Mouse (Mus musculus) lung, embryonic 14.5 days (tissue): ENCODE data around the gene Etv6. TPM values are rescaled to one million over a fixed set of nuclear protein-coding genes. Genes with fewer than 3 reads are reported as not detected.
A peak's percentile ranks its signal among the peaks of the same experiment; 100 is the strongest.

Source experiments
- ATAC-seq: fragments of 200-750 bp; cut with Nextera tagmentation; 2 replicates; pipeline ENCODE4 v1.8.0; 2017; ENCODE audit warnings: mild to moderate bottlenecking, moderate TSS enrichment, moderate library complexity; ENCODE audit not compliant: insufficient read depth
- DNase-seq: peaks from one replicate; pipeline ENCODE4 v3.0.0-alpha.2; 2015
- H3K27ac ChIP-seq: fragments of 300-500 bp; sonication (generic); 2 replicates; pipeline ENCODE4 v1.5.1; 2014; ENCODE audit warnings: low read depth, mild to moderate bottlenecking, moderate library complexity
- H3K27me3 ChIP-seq: fragments of 300-500 bp; sonication (generic); 2 replicates; pipeline ENCODE4 v1.6.1; 2014; ENCODE audit warnings: low read length, control low read depth; ENCODE audit not compliant: insufficient read depth
- H3K36me3 ChIP-seq: fragments of 300-500 bp; sonication (generic); 2 replicates; pipeline ENCODE4 v1.6.1; 2014; ENCODE audit warnings: control low read depth; ENCODE audit not compliant: insufficient read depth
- H3K4me1 ChIP-seq: fragments of 300-500 bp; sonication (generic); 2 replicates; pipeline ENCODE4 v1.6.1; 2014; ENCODE audit warnings: antibody characterized with exemption, control low read depth; ENCODE audit not compliant: insufficient read depth
- H3K4me2 ChIP-seq: fragments of 300-500 bp; sonication (generic); 2 replicates; pipeline ENCODE4 v1.6.1; 2014; ENCODE audit warnings: mild to moderate bottlenecking
- H3K4me3 ChIP-seq: fragments of 300-500 bp; sonication (generic); 2 replicates; pipeline ENCODE4 v1.5.1; 2014; ENCODE audit warnings: low read depth, low read length
- H3K9ac ChIP-seq: fragments of 300-500 bp; sonication (generic); 2 replicates; pipeline ENCODE4 v1.6.1; 2014
- H3K9me3 ChIP-seq: fragments of 300-500 bp; sonication (generic); 2 replicates; pipeline ENCODE4 v1.6.1; 2016; ENCODE audit warnings: low read depth, low read length, control low read depth
- CTCF ChIP-seq: IDR thresholded peaks from 2 replicates; pipeline ENCODE4 v1.5.1; 2016; ENCODE audit warnings: antibody characterized with exemption, low read depth
- WGBS: fragments of 180-500 bp; shearing (Covaris S2); extraction: QIAGEN DNeasy Blood & Tissue Kit; methylation state at CpG from one replicate; pipeline ENCODE4 v1.1.7; 2014; 5-methylcytosine and 5-hydroxymethylcytosine counted together
- polyA plus RNA-seq: library from polyadenylated mRNA; unstranded; fragments of >200 nt; fragmentation: Nextera tagmentation; extraction: Ambion mirVana; gene quantifications from 2 replicates; pipeline ENCODE4 v1.2.1, GENCODE M21; 2014

The Etv6 gene
- polyA plus RNA-seq, 1 experiment from 2014 or later = 21.4 TPM

DNA sequence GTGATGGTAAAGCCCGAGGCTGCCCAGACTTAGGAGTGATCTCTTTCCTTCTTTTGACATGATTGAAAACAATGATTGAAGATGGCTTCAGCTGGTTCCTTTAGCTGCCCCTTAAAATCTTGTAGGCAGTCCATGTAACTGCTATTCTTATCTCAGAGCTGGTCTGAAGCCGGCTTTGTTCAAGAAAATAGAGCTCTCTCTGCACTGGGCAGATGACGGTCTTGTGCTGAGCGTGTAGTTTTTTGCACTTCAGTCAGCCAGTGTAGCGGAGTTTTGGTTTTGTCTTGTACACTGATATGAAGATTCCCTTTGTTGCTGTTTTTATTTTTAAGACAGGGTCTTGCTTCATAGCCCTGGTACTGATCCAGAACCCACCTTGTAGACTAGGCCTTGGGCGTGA is 117.0 kb downstream of the Etv6 start:
- peaks cover 5% of the 10 kb centered on the region; the same call in 1 of the 2 replicates for H3K36me3 ChIP-seq
- peaks cover 47% of the 10 kb centered on the region for H3K4me1 ChIP-seq
- no peak for TF ChIP-seq CTCF
- H3K4me3 ChIP-seq = no peak overlapping the region
- H3K27me3 ChIP-seq = no peaks in the 10 kb centered on the region
- H3K9me3 ChIP-seq = no peaks in the 10 kb centered on the region
- ATAC-seq (no peak), DNase-seq (peak; percentile 56)
- H3K4me2 ChIP-seq = no peak overlapping the region
- peak overlapping the region; percentile 71 for H3K27ac ChIP-seq
- no peak overlapping the region for H3K9ac ChIP-seq
- 50% methylated on average over 6 of the region's 6 CpGs for WGBS

DNA sequence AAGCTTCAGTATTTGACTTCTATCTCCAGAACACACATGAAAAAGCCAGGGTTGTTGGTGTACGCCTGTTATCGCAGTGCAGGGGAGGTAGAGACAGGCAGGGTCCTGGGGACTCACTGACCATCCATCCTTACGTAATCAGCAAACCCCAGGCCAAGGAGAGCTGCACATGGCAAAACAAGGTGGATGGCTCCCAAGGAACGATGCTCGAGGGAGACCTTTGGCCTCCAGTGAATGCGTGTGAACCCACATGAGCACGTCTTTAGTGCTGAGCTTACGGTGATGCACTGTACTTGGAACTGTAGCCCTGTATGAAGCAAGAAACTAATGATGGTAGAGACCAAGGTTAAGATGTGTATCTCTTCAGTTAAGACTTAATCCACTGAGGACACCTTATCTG is 119.2 kb downstream of the Etv6 start:
- H3K27me3 ChIP-seq = no peaks in the 10 kb centered on the region
- DNase-seq (no peak), ATAC-seq (no peak)
- no peak overlapping the region for H3K9ac ChIP-seq
- peaks cover 33% of the 10 kb centered on the region for H3K4me1 ChIP-seq
- H3K9me3 ChIP-seq = no peaks in the 10 kb centered on the region
- no peak overlapping the region for H3K27ac ChIP-seq
- H3K4me3 ChIP-seq = no peak overlapping the region
- WGBS = 86% methylated on average over 8 of the region's 8 CpGs
- no peak for TF ChIP-seq CTCF
- H3K36me3 ChIP-seq = peaks cover 5% of the 10 kb centered on the region; the same call in 1 of the 2 replicates
- no peak overlapping the region for H3K4me2 ChIP-seq

DNA sequence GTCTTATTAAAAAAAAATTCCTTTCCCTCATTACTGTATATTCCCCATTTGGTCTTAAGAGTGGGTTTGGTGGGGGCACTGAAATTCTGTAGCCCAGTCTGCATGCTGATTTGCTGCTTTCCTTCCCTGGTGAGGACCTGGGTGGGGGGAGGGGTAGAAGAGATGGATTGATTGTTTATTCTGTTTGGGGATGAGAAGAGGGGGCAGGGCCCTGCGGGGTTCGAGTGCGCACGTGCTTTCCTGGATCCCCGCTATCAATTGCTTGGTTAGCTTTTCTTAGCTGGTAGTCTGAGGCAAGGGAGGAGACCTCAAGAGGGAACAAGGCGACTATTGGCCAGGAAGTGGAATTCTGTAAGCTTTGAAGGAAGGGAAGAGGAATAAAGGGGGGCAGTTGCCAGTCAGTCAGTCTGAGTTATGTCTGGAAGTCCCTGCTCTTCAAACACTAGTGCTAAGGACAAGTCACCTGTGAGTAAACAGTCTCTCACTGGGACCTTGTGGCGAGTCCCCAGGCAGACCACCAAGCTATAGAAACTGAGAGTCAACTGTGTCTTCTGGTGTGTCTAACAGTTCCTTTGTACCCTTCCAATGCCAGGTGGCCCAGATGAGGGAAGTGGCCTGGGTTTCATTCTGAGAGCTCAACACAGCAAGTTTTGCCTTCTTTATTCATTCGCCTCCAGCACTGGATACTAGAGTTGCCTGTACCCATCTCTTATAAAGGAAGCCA is 120.6 kb downstream of the Etv6 start:
- Histone ChIP-seq H3K9ac (no peak overlapping the region), H3K27me3 (no peaks in the 10 kb centered on the region), H3K4me3 (no peak overlapping the region), H3K9me3 (no peaks in the 10 kb centered on the region), H3K4me2 (no peak overlapping the region), H3K27ac (no peak overlapping the region), H3K36me3 (peaks cover 5% of the 10 kb centered on the region; the same call in 1 of the 2 replicates), H3K4me1 (peaks cover 29% of the 10 kb centered on the region)
- ATAC-seq (no peak), DNase-seq (no peak)
- WGBS = 38% methylated on average over 8 of the region's 8 CpGs
- TF ChIP-seq CTCF = no peak

DNA sequence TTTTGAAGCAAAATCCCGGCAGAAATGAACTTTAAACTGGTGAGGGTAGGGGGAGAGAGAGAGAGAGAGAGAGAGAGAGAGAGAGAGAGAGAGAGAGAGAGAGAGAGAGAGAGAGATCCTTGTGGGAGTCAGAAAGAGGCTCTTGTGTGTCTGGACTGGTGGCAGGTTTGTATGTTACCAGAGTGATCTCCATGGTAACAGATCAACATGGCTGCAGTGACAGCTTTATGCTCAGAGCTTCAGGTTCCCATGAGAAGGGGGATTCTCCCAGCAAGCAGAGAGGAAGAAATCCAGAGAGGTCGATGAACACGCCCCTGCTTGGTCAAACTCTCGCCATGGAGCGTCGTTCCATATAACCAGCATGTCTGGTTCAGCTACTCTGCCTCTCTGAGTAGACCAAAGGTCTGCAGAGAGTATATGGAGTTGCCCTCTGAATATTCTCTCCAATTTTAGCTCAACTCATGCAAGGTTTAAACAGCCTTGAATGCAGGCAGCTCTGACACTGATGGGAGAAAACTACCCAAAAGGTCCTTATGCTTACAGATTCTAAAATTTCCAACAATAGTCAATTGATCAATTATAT is 122.1 kb downstream of the Etv6 start:
- Histone ChIP-seq H3K36me3 (peaks cover 5% of the 10 kb centered on the region; the same call in 1 of the 2 replicates), H3K9ac (no peak overlapping the region), H3K4me2 (no peak overlapping the region), H3K27ac (no peak overlapping the region), H3K27me3 (no peaks in the 10 kb centered on the region), H3K9me3 (no peaks in the 10 kb centered on the region), H3K4me3 (no peak overlapping the region), H3K4me1 (peaks cover 22% of the 10 kb centered on the region; the same call in 1 of the 2 replicates)
- DNase-seq = no peak
- no peak for TF ChIP-seq CTCF
- ATAC-seq = no peak
- WGBS = 52% methylated on average over 6 of the region's 6 CpGs

DNA sequence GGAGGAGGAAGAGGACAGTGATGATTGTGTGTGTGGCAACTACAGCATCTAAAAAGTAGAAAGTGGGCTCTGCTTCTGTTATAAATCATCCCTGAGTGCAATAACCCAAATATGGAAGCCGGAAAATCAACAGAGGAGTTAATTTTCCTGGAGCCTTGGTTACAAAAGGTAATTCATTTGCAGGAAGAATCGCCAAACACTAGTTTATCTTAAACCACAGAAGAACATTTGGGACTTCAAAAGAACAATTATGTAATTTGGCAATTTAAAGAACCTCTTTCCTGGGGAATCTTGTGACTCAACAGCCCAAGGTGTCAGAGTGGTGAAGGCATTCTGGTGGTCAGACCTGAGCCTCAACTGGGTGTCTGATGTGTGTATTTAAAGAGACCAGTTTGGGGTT is 122.7 kb downstream of the Etv6 start:
- no peak overlapping the region for H3K27ac ChIP-seq
- no peaks in the 10 kb centered on the region for H3K9me3 ChIP-seq
- ATAC-seq (no peak), DNase-seq (no peak)
- H3K4me1 ChIP-seq = peaks cover 17% of the 10 kb centered on the region; the same call in 1 of the 2 replicates
- H3K36me3 ChIP-seq = peaks cover 5% of the 10 kb centered on the region; the same call in 1 of the 2 replicates
- H3K27me3 ChIP-seq = no peaks in the 10 kb centered on the region
- H3K4me3 ChIP-seq = no peak overlapping the region
- no peak for TF ChIP-seq CTCF
- WGBS = 48% methylated on average over 2 of the region's 2 CpGs
- H3K9ac ChIP-seq = no peak overlapping the region
- H3K4me2 ChIP-seq = no peak overlapping the region

DNA sequence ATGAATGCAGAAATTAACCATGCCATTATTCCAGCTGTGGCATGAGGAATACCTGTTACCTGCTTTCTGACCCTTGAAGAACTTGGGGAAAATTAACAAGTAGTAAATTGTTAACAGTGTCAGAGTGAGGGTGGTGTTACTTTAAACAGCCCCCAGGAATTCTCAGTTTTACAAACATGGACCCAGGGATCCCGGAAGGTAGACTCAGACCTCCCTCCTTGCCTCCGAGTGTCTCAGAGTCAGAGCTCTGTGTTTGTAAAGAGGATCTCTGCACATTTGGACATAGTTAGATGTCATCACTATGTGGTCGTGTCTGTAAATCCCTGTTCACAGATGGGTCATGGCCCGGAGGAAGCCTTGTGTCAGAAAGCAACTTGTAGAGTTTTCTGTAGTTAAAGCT is 124.2 kb downstream of the Etv6 start:
- Histone ChIP-seq H3K4me1 (peaks cover 17% of the 10 kb centered on the region; the same call in 1 of the 2 replicates), H3K27me3 (no peaks in the 10 kb centered on the region), H3K4me3 (no peak overlapping the region), H3K36me3 (peaks cover 5% of the 10 kb centered on the region; the same call in 1 of the 2 replicates), H3K9me3 (no peaks in the 10 kb centered on the region), H3K4me2 (no peak overlapping the region), H3K27ac (no peak overlapping the region), H3K9ac (no peak overlapping the region)
- no peak for ATAC-seq
- DNase-seq = no peak
- WGBS = 78% methylated on average over 4 of the region's 4 CpGs
- TF ChIP-seq CTCF = no peak

DNA sequence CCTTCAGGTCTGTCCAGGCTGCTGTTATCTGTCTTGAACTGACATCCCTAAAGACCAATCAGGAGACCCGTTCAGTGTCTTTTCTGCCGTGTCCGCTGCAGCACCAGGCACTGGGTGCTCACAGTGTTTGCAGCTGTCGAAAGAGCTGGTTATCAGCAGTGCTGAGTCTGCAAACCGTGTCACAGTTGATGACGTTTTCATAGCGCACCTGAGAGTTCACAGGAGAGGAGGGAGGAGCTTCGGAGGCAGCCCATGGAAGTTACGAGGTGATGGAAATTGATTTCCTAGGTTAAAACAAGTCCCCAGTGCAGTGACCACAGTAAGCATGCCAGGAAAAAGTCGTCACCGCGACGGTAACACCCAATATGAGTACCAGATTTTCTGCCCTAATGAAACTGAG is 125.5 kb downstream of the Etv6 start:
- H3K4me3 ChIP-seq = no peak overlapping the region
- no peak for DNase-seq
- no peak overlapping the region for H3K27ac ChIP-seq
- ATAC-seq = no peak
- H3K9me3 ChIP-seq = no peaks in the 10 kb centered on the region
- no peak overlapping the region for H3K9ac ChIP-seq
- H3K4me2 ChIP-seq = no peak overlapping the region
- H3K36me3 ChIP-seq = peaks cover 5% of the 10 kb centered on the region; the same call in 1 of the 2 replicates
- peaks cover 13% of the 10 kb centered on the region; the same call in 1 of the 2 replicates for H3K4me1 ChIP-seq
- TF ChIP-seq CTCF = no peak
- H3K27me3 ChIP-seq = no peaks in the 10 kb centered on the region
- WGBS = 46% methylated on average over 13 of the region's 13 CpGs
